Mouse (Mus musculus): Measurements from ENCODE around the gene Emc7. TPM values are rescaled to one million over a fixed set of nuclear protein-coding genes. Genes with fewer than 3 reads are reported as not detected.
"Not testable (repeated sequence)": the region's sequence is repeated elsewhere in the genome, so short reads cannot be mapped to it uniquely, and the experiment has no call there.

The Emc7 gene
- 14.6 and 16.5 TPM in 2 replicates for total RNA-seq (2012; rRNA removed)

DNA sequence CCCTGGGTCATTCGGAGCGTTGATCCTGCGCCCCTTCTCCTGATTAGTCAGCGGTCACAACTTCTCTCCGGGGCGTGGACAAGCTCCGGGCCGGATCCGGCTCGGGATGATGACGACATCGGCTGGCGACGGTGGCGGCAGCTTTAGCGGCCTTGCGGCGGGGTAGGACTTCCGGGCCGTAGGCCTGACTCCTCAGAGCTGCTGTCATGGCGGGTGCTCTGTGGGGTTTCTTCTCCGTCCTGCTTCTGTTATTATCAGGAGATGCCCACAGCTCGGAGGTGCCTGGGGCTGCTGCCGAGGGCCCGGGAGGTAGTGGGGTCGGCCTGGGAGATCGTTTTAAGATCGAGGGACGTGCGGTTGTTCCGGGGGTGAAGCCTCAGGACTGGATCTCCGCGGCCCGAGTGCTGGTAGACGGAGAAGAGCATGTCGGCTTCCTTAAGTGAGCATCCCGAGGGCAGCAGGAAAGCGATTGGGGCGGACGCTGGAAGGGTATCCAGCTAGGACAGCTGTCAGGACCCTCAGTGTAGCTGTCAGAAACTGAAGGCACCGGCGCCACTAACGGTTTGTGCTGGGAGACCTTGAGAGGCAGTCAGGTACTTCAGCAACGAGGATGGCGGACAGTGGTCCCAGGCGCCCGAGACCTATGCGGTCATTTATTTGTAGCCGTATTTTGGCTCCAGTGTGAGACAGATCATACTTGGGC, at the start of gene Emc7:
Gene Emc7 (plus strand): TSS at position 136 of the 703 bp plus-strand sequence.
- TF ChIP-seq ZNF384 (IDR thresholded peaks at IDR 0.05; ENCODE audit: low read depth, low read length) = no peak
- TF ChIP-seq MAFK (IDR thresholded peaks at IDR 0.05; ENCODE audit: insufficient read depth, low read depth, low read length) = peak; percentile 36; the same call in 1 of the 2 replicates
- no peak for TF ChIP-seq ZC3H11A (IDR thresholded peaks at IDR 0.05; ENCODE audit: borderline replicate concordance, low read depth, low read length)
- peak; percentile 87 for TF ChIP-seq HCFC1 (IDR thresholded peaks at IDR 0.05; ENCODE audit: borderline replicate concordance, insufficient read depth, low read length)
- no peak for TF ChIP-seq CHD2 (IDR thresholded peaks at IDR 0.05; ENCODE audit: low read depth, low read length)
- H3K9me3 ChIP-seq (ENCODE audit: control insufficient read depth, insufficient read depth, low read depth, low read length) = no peaks in the 10 kb centered on the region
- H3K4me1 ChIP-seq (ENCODE audit: control insufficient read depth in 2 of 2, insufficient read depth in 2 of 2, low read length in 2 of 2, poor library complexity in 1 of 2) = no peaks in the 10 kb centered on the region
- H3K9ac ChIP-seq (ENCODE audit: insufficient read depth, low read depth, low read length, poor library complexity, severe bottlenecking) = peak within 1 kb of the TSS; percentile 91
- 0 out of 2 replicates have a peak within 1 kb of the TSS, but pooled peaks have one; percentile 45 for H3K27ac ChIP-seq (ENCODE audit: insufficient read depth, low read depth, low read length, poor library complexity, severe bottlenecking)
- peak within 1 kb of the TSS; percentile 91 to 98 for H3K4me3 ChIP-seq (ENCODE audit: insufficient read depth in 1 of 2, low read depth in 1 of 2, low read length in 2 of 2, poor library complexity in 1 of 2, severe bottlenecking in 1 of 2)
- in situ Hi-C loops (cut with MboI; ENCODE audit: low sequenced_read_pairs in 2 of 2, unreplicated experiment in 2 of 2) = no loop called here
- DNase-seq (ENCODE audit: low read depth, low spot score) = peak; percentile 90
- no peaks in the 10 kb centered on the region for H3K36me3 ChIP-seq (ENCODE audit: control insufficient read depth, insufficient read depth, low read length, poor library complexity, severe bottlenecking)

DNA sequence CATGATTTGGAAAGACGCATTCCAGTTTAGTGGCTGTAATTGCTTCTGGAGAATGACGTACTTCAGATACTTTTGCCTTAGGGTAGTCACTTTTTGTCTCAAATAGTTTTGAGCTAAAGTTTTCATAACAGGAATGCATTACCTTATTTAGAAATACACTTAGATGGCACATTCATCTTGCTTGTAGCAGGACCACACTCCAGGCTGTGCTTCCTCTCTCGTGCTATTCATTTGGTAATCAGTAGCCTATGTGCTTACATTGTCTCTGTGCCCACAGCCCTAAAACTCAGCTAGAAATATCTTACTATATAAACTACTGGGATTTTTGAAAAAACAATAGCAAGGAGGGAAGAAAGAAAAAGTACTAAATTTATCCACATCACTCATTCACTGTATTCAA, 47.8 kb upstream of the Emc7 start:
- Histone ChIP-seq H3K4me1 (ENCODE audit: control insufficient read depth in 2 of 2, insufficient read depth in 2 of 2, low read length in 2 of 2, poor library complexity in 1 of 2) (no peaks in the 10 kb centered on the region), H3K9ac (ENCODE audit: insufficient read depth, low read depth, low read length, poor library complexity, severe bottlenecking) (no peak overlapping the region), H3K36me3 (ENCODE audit: control insufficient read depth, insufficient read depth, low read length, poor library complexity, severe bottlenecking) (peaks cover 4% of the 10 kb centered on the region), H3K4me3 (ENCODE audit: insufficient read depth in 1 of 2, low read depth in 1 of 2, low read length in 2 of 2, poor library complexity in 1 of 2, severe bottlenecking in 1 of 2) (no peak overlapping the region), H3K9me3 (ENCODE audit: control insufficient read depth, insufficient read depth, low read depth, low read length) (no peaks in the 10 kb centered on the region), H3K27ac (ENCODE audit: insufficient read depth, low read depth, low read length, poor library complexity, severe bottlenecking) (no peak overlapping the region)
- TF ChIP-seq CHD2 (IDR thresholded peaks at IDR 0.05; ENCODE audit: low read depth, low read length) (no peak), HCFC1 (IDR thresholded peaks at IDR 0.05; ENCODE audit: borderline replicate concordance, insufficient read depth, low read length) (no peak), ZNF384 (IDR thresholded peaks at IDR 0.05; ENCODE audit: low read depth, low read length) (no peak), ZC3H11A (IDR thresholded peaks at IDR 0.05; ENCODE audit: borderline replicate concordance, low read depth, low read length) (no peak), MAFK (IDR thresholded peaks at IDR 0.05; ENCODE audit: insufficient read depth, low read depth, low read length) (no peak)
- in situ Hi-C loops (cut with MboI; ENCODE audit: low sequenced_read_pairs in 2 of 2, unreplicated experiment in 2 of 2) = no loop called here
- no peak for DNase-seq (ENCODE audit: low read depth, low spot score)

DNA sequence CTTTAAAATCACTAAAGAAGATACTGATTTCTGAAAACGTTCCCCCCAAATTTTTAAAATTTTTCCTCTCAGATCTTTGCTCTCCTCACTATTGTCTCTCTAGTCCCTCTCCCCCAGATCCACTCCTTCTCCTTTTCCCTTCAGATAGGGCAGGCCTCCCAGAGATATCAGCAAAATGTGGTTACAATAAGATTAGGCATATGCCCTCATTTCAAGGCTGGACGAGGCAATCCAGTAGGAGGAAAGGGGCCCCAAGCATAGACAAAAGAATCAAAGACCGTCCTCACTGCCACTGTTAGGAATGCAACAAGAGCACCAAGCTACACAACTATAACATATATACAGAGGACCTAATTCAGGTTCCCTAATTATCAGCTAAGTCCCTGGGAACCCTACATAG, 29.5 kb upstream of the Emc7 start:
- in situ Hi-C loops (cut with MboI; ENCODE audit: low sequenced_read_pairs in 2 of 2, unreplicated experiment in 2 of 2) = no loop called here
- H3K27ac ChIP-seq (ENCODE audit: insufficient read depth, low read depth, low read length, poor library complexity, severe bottlenecking) = no peak overlapping the region
- TF ChIP-seq CHD2 (IDR thresholded peaks at IDR 0.05; ENCODE audit: low read depth, low read length) = no peak
- TF ChIP-seq ZC3H11A (IDR thresholded peaks at IDR 0.05; ENCODE audit: borderline replicate concordance, low read depth, low read length) = no peak
- no peak for TF ChIP-seq ZNF384 (IDR thresholded peaks at IDR 0.05; ENCODE audit: low read depth, low read length)
- no peak for TF ChIP-seq MAFK (IDR thresholded peaks at IDR 0.05; ENCODE audit: insufficient read depth, low read depth, low read length)
- TF ChIP-seq HCFC1 (IDR thresholded peaks at IDR 0.05; ENCODE audit: borderline replicate concordance, insufficient read depth, low read length) = no peak

DNA sequence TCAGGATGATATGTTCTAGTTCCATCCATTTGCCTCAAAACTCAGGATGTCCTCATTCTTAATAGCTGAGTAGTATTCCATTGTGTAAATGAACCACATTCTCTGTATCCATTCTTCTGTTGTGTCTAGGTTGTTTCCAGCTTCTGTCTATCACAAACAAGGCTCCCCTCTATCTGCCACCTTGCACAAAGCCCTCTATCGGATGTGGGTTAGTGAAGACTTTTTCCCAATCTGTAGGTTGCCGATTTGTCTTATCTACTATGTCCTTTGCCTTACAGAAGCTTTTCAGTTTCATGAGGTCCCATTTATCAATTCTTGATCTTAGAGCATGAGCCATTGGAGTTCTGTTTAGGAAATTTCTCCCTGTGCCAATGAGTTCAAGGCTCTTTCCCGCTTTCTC, 26.3 kb upstream of the Emc7 start:
- H3K36me3 ChIP-seq (ENCODE audit: control insufficient read depth, insufficient read depth, low read length, poor library complexity, severe bottlenecking); H3K27ac ChIP-seq (ENCODE audit: insufficient read depth, low read depth, low read length, poor library complexity, severe bottlenecking); in situ Hi-C loops (cut with MboI; ENCODE audit: low sequenced_read_pairs in 2 of 2, unreplicated experiment in 2 of 2); H3K9ac ChIP-seq (ENCODE audit: insufficient read depth, low read depth, low read length, poor library complexity, severe bottlenecking); H3K9me3 ChIP-seq (ENCODE audit: control insufficient read depth, insufficient read depth, low read depth, low read length); H3K4me1 ChIP-seq (ENCODE audit: control insufficient read depth in 2 of 2, insufficient read depth in 2 of 2, low read length in 2 of 2, poor library complexity in 1 of 2); DNase-seq (ENCODE audit: low read depth, low spot score); H3K4me3 ChIP-seq (ENCODE audit: insufficient read depth in 1 of 2, low read depth in 1 of 2, low read length in 2 of 2, poor library complexity in 1 of 2, severe bottlenecking in 1 of 2): not testable (repeated sequence)

More for the DNA sequence above, 29.5 kb upstream of the Emc7 start:
- Histone ChIP-seq H3K36me3 (ENCODE audit: control insufficient read depth, insufficient read depth, low read length, poor library complexity, severe bottlenecking) (no peaks in the 10 kb centered on the region), H3K4me3 (ENCODE audit: insufficient read depth in 1 of 2, low read depth in 1 of 2, low read length in 2 of 2, poor library complexity in 1 of 2, severe bottlenecking in 1 of 2) (no peak overlapping the region), H3K9me3 (ENCODE audit: control insufficient read depth, insufficient read depth, low read depth, low read length) (no peaks in the 10 kb centered on the region), H3K9ac (ENCODE audit: insufficient read depth, low read depth, low read length, poor library complexity, severe bottlenecking) (no peak overlapping the region), H3K4me1 (ENCODE audit: control insufficient read depth in 2 of 2, insufficient read depth in 2 of 2, low read length in 2 of 2, poor library complexity in 1 of 2) (no peaks in the 10 kb centered on the region)
- DNase-seq (ENCODE audit: low read depth, low spot score) = no peak

DNA sequence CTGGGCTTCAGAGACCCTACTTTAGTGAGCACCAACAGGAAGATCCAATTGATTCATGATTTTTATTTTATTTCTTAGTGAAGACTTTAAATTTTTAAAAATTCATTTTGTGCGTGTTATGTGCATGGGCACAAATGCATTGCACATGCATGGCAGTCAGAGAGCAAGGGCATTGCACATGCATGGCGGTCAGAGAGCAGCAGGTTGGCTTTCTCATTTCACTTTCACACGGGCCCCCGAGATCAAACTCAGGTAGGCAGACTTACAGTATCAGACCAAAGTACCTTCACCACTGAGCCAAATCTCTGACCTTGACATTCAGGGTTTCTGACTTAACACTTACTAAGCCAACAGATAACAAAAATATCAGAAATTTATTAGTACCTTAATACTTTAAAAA, 25.1 kb upstream of the Emc7 start:
- H3K9me3 ChIP-seq (ENCODE audit: control insufficient read depth, insufficient read depth, low read depth, low read length) = no peaks in the 10 kb centered on the region
- in situ Hi-C loops (cut with MboI; ENCODE audit: low sequenced_read_pairs in 2 of 2, unreplicated experiment in 2 of 2) = no loop called here
- no peak overlapping the region for H3K9ac ChIP-seq (ENCODE audit: insufficient read depth, low read depth, low read length, poor library complexity, severe bottlenecking)
- H3K36me3 ChIP-seq (ENCODE audit: control insufficient read depth, insufficient read depth, low read length, poor library complexity, severe bottlenecking) = no peaks in the 10 kb centered on the region
- TF ChIP-seq HCFC1 (IDR thresholded peaks at IDR 0.05; ENCODE audit: borderline replicate concordance, insufficient read depth, low read length) (no peak), ZNF384 (IDR thresholded peaks at IDR 0.05; ENCODE audit: low read depth, low read length) (no peak), CHD2 (IDR thresholded peaks at IDR 0.05; ENCODE audit: low read depth, low read length) (no peak), MAFK (IDR thresholded peaks at IDR 0.05; ENCODE audit: insufficient read depth, low read depth, low read length) (no peak), ZC3H11A (IDR thresholded peaks at IDR 0.05; ENCODE audit: borderline replicate concordance, low read depth, low read length) (no peak)
- no peak overlapping the region for H3K4me3 ChIP-seq (ENCODE audit: insufficient read depth in 1 of 2, low read depth in 1 of 2, low read length in 2 of 2, poor library complexity in 1 of 2, severe bottlenecking in 1 of 2)
- no peak for DNase-seq (ENCODE audit: low read depth, low spot score)
- no peak overlapping the region for H3K27ac ChIP-seq (ENCODE audit: insufficient read depth, low read depth, low read length, poor library complexity, severe bottlenecking)
- peaks cover 0 to 3% of the 10 kb centered on the region in 2 experiments; a peak in 1 of 4 replicates for H3K4me1 ChIP-seq (ENCODE audit: control insufficient read depth in 2 of 2, insufficient read depth in 2 of 2, low read length in 2 of 2, poor library complexity in 1 of 2)
